Mouse (Mus musculus) left cerebral cortex, postnatal 10 days (tissue): ENCODE measurements around the gene Olfr26. TPM values are rescaled to one million over a fixed set of nuclear protein-coding genes. Genes with fewer than 3 reads are reported as not detected.
"Not testable (repeated sequence)": the region's sequence is repeated elsewhere in the genome, so short reads cannot be mapped to it uniquely, and the experiment has no call there.

ENCODE experiments used
- DNase-seq, 2 experiments: peaks; one replicate each; pipeline ENCODE4 v3.0.0; 2021 to 2022; ENCODE audit warnings: low spot score in 2 of 2, mixed read lengths in 1 of 2; ENCODE audit errors: extremely low spot score in 1 of 2
- intact Hi-C: fragments of 180-260 bp; cut with DNase I; formaldehyde crosslinking; loops from one replicate; pipeline ENCODE4 v1.15.1; 2025
- total RNA-seq, 2 experiments: library from RNA; stranded (reverse); gene quantifications; 2 replicates each; pipeline ENCODE4 v1.2.3; 2021

Olfr26 gene
- total RNA-seq = not detected

GRCm38 (mm10) chr9:38854760-38855159 lies at the start of gene Olfr26:
Gene Olfr26, plus strand, starts transcription at chr9:38855060.
- intact Hi-C loops = no loop called here
- DNase-seq = no peak

- peak in 1 of 2 experiments; percentile 22 for DNase-seq
Observed at GRCm38 (mm10) chr9:38805696-38806095, 49.2 kb upstream of the Olfr26 start.

GRCm38 (mm10) chr9:38814314-38814713 lies 40.5 kb upstream of the Olfr26 start, which contains the start of gene Olfr922:
Gene Olfr922, plus strand, starts transcription at chr9:38814614.
- intact Hi-C loops = no loop called here
- no peak for DNase-seq

More at GRCm38 (mm10) chr9:38805696-38806095, 49.2 kb upstream of the Olfr26 start:
- intact Hi-C loops = no loop called here

GRCm38 (mm10) chr9:38815458-38815986 lies 39.3 kb upstream of the Olfr26 start:
- DNase-seq = no peak
- intact Hi-C loops = no loop called here

GRCm38 (mm10) chr9:38826245-38826644 lies 28.6 kb upstream of the Olfr26 start, which contains the start of gene Olfr923:
Gene Olfr923, plus strand, starts transcription at chr9:38826545.
- DNase-seq = no peak
- intact Hi-C loops = no loop called here

GRCm38 (mm10) chr9:38833027-38833426 lies 21.8 kb upstream of the Olfr26 start:
- intact Hi-C loops = no loop called here

GRCm38 (mm10) chr9:38844149-38844548 lies 10.7 kb upstream of the Olfr26 start, which contains the start of gene Olfr924:
Gene Olfr924, plus strand, starts transcription at chr9:38844449.
- no peak for DNase-seq
- intact Hi-C loops = no loop called here

More at GRCm38 (mm10) chr9:38833027-38833426, 21.8 kb upstream of the Olfr26 start:
- DNase-seq = no peak

GRCm38 (mm10) chr9:38874880-38875279 lies 20.0 kb downstream of the Olfr26 start:
- intact Hi-C loops, DNase-seq: not testable (repeated sequence)

- no peak for DNase-seq
- intact Hi-C loops = no loop called here
Observed at GRCm38 (mm10) chr9:38876826-38877225, 22.0 kb downstream of the Olfr26 start, which contains the start of gene Olfr926. Gene Olfr926, plus strand, starts transcription at chr9:38877126.

Other genes with a start within 250 kb of the Olfr26 start
- not detected for gene Olfr914, start 250.0 kb upstream of the Olfr26 start, total RNA-seq
- gene Olfr916, start 195.2 kb upstream of the Olfr26 start, total RNA-seq = not detected
- gene Olfr917, start 189.2 kb upstream of the Olfr26 start, total RNA-seq = not detected
- gene Olfr918, start 180.5 kb upstream of the Olfr26 start, total RNA-seq = not detected
- not detected for gene Olfr919, start 151.4 kb upstream of the Olfr26 start, total RNA-seq
- gene Vwa5a, start 136.8 kb upstream of the Olfr26 start, total RNA-seq = 10 to 100 TPM in 1 of 2 experiments, 1 to 10 TPM in 1; 7.7 to 10.1 TPM
- not detected for gene Olfr920, start 102.8 kb upstream of the Olfr26 start, total RNA-seq
- gene Olfr921, start 82.0 kb upstream of the Olfr26 start, total RNA-seq = not detected
- gene Olfr922, start 40.4 kb upstream of the Olfr26 start, total RNA-seq = not detected
- not detected for gene Olfr923, start 28.5 kb upstream of the Olfr26 start, total RNA-seq
- not detected for gene Olfr924, start 10.6 kb upstream of the Olfr26 start, total RNA-seq
- gene Olfr926, start 22.1 kb downstream of the Olfr26 start, total RNA-seq = not detected
- gene Olfr930, start 74.7 kb downstream of the Olfr26 start, total RNA-seq = not detected
- gene Olfr933, start 117.3 kb downstream of the Olfr26 start, total RNA-seq = not detected
- not detected for gene Olfr934, start 133.3 kb downstream of the Olfr26 start, total RNA-seq
- not detected for gene Olfr935, start 144.6 kb downstream of the Olfr26 start, total RNA-seq
- gene Olfr146, start 168.3 kb downstream of the Olfr26 start, total RNA-seq = not detected
- gene Olfr937, start 209.9 kb downstream of the Olfr26 start, total RNA-seq = not detected
- not detected for gene Olfr938, start 223.8 kb downstream of the Olfr26 start, total RNA-seq